Mouse (Mus musculus): ENCODE measurements around the gene Pik3cb. TPM values are rescaled to one million over a fixed set of nuclear protein-coding genes. Genes with fewer than 3 reads are reported as not detected.

Gene Pik3cb
- total RNA-seq, 2 experiments from 2014 or later, result 8.6 to 15.5 TPM

DNA sequence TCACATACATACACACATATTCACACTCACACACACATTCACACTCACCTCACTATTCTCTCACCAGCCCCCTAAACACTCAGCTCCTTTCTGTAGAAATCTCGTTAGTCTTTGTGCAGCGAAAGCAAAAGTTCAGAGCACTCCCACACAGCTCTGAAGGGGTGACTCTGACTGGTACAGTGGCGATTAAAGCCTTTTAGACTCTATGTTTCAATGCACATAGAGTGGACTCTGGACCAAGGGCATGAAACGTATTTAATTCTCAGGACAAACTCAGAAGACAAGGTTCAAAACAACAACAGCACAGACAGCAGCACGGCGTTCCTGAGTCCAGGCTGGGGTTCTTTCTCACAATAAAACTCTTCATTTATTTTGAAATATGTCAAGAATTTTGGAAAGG is 122.7 kb downstream of the Pik3cb start:
- no peak for ATAC-seq (replicated peaks; ENCODE audit: low FRiP score, poor library complexity, severe bottlenecking)

DNA sequence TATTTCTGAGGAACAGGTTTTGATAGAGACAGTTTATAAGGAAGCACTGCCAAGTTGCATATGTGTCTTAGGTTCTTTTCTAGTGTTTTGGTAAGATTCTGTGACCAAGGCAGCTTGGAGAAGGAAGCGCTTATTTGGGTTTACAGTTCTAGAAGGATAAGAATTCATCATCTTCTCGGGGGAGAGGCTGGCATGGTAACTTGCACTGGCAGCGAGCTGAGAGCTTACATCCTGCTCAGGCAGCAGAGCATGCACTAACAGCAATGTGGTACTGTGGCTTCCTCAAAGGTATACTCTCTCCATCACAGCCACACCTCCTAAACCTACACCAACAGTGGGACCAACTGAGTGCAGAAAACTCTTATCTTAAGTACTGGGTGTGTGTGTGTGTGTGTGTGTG is 123.7 kb downstream of the Pik3cb start:
- no peak for ATAC-seq (replicated peaks; ENCODE audit: low FRiP score, poor library complexity, severe bottlenecking)

DNA sequence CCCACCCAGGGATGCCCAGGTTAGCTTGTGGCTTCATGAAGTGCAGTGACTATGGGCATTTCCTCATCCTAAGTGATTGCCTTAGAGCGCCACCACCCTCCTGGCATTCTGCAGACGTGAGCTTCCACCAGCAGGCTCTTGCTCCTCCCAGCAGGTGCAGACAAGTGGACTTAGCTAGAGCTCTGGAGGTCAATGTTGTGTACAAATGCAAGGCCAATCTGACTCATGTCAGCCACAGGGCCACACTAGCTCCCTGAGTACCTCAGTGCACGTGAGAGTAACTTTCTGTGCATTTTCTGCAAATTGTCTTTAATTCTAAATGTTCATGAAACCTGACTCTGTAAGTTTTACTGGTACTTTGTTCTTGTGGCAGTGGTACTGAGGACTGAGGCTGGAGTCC is 124.1 kb downstream of the Pik3cb start:
- no peak for ATAC-seq (replicated peaks; ENCODE audit: low FRiP score, poor library complexity, severe bottlenecking)

DNA sequence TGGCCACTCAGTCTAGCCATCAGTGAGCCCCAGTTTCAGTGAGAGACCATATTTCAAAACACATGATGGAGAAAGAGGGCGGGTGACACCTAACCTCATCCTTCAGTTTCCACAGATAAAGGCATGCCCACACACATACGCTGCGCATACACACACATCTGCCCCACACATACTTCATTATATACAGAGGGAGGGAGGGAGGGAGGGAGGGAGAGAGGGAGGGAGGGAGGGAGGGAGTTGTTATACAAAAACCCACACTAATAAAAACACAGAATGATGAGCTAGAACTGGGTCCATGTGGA is 130.6 kb downstream of the Pik3cb start:
- no peak for ATAC-seq (replicated peaks; ENCODE audit: low FRiP score, poor library complexity, severe bottlenecking)

DNA sequence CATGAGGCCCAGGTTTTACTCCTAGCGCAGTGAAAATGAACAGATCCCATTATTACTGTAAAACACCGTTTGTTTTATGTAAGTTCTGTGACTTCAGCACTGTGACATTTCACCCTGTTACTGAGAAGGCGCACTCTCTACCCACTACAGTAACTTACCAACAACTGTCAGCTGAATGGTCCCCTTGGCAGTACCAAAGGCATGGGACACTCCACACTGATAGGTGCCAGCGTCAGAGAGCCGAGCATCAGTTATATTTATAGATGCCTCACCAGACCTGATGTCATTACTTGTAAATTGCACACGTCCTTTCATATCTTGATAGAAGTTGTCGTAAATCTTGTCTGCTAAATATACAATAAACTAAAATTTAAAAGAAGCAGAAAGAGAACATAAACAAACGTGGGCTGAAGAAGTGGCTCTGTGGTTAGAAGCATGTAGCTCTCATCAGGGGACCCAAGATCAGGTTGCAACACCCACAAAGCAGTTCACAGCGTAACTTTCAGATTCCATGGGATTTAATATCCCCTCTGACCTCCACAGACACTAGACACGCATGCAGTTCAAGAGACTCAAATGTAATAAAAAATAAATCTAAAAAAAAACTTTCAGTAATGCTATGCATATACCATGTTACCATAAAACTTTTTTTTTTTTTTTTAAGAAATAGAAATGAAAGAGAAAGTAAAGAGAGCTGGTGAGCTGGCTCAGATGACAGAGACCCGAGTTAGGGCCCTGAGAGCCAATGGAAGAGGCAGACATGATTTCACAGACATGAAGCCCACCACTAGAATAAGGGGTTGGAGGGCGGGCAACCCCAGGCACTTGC is 131.1 kb downstream of the Pik3cb start:
- ATAC-seq (replicated peaks; ENCODE audit: low FRiP score, poor library complexity, severe bottlenecking), result no peak

DNA sequence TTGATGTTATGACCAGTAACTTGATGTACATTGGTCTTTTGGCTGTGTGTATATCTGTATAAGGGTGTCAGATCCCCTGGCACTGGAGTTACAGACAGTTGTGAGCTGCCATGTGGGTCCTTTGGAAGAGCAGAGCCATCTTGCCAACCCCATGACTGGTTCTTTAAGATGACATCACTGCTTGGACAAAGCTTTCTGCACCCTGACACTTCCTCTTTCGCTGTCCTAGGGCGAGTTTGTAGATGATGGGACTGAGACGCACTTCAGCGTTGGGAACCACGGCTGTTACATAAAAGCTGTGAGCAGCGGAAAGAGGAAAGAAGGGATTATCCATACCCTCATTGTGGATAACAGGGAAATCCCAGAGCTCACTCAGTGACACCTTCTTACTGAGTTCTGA is 139.1 kb downstream of the Pik3cb start:
- no peak for ATAC-seq (replicated peaks; ENCODE audit: low FRiP score, poor library complexity, severe bottlenecking)

DNA sequence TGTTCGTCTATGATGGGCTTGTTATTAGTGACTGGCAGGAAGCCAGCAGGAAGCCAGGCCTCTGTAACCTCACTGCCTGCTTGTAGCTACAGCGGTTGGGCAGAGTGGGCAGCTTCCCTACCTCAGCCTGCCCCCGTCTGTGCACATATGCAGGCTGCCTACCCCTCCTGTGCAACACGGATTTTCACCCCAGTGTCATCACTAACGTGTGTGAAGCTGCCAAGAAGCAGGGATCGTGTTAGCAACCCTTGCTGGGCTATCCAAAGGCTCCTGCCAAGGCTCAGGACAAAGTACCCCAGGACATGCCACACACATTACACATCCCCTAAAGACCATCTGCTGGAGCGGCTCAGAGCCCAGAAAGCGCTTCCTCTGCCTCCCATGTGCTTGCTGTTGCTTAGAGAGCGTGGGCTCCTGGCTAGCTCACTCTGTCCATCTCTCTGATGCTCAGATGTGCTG is 140.5 kb downstream of the Pik3cb start:
- no peak for ATAC-seq (replicated peaks; ENCODE audit: low FRiP score, poor library complexity, severe bottlenecking)

DNA sequence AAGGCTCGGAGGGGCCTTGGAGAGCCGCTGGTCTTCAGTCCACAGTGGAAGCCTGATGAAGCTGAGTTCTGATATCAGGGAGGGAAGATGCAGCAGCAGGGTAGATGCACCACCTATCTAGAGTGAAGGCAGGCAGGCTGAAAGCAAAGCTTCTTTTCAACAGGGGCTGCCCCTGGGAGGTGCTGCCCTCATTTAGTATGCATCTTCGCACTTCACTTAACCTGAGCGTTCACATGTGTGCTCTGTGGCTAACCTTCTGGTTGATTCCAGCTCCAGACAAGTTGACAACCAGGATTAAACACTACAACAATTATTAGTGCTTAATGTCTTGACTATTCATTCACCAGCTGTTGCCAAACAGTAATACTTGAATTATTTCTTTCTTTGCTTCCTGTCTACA is 146.3 kb downstream of the Pik3cb start:
- ATAC-seq (replicated peaks; ENCODE audit: low FRiP score, poor library complexity, severe bottlenecking), result no peak

DNA sequence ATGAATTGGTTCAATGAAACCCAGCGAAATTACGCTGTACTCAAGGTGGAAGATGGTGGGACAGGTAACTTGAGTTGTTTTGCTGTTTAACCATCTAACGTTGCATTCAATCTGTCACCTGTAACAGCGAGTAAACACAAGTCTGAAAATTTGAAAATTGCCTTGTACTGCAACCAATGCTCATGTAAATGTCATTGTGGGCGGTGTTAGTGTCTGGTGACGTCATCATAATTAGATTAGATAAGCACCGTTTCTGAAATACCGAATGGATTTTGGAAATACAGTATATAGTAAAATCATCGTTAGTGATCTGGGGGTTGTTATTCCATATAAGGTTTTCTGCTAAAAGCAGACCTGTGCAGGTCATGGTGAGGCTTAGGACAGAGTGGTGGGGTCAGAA is 153.3 kb downstream of the Pik3cb start:
- ATAC-seq (replicated peaks; ENCODE audit: low FRiP score, poor library complexity, severe bottlenecking), result no peak

Other genes with a start within 250 kb of the Pik3cb start
- gene 7420426K07Rik, start 237.5 kb downstream of the Pik3cb start, total RNA-seq (2015; ENCODE audit: low replicate concordance), result not detected in 2 replicates
- not detected in 2 replicates for gene 7420426K07Rik, start 237.5 kb downstream of the Pik3cb start, total RNA-seq (2017; ENCODE audit: low replicate concordance)
- not detected in 2 replicates for gene Foxl2, start 185.3 kb downstream of the Pik3cb start, total RNA-seq (2015; ENCODE audit: low replicate concordance)
- not detected in 2 replicates for gene Foxl2, start 185.3 kb downstream of the Pik3cb start, total RNA-seq (2017; ENCODE audit: low replicate concordance)
- gene Faim, start 154.2 kb downstream of the Pik3cb start, total RNA-seq (2015; ENCODE audit: low replicate concordance), result 4.2 and 7.2 TPM in 2 replicates
- gene Faim, start 154.2 kb downstream of the Pik3cb start, total RNA-seq (2017; ENCODE audit: low replicate concordance), result 3.3 and 10.4 TPM in 2 replicates
- not detected in 2 replicates for gene Gm1123, start 104.9 kb downstream of the Pik3cb start, total RNA-seq (2015; ENCODE audit: low replicate concordance)
- gene Gm1123, start 104.9 kb downstream of the Pik3cb start, total RNA-seq (2017; ENCODE audit: low replicate concordance), result not detected in 2 replicates
- gene Faiml, start 96.6 kb upstream of the Pik3cb start, total RNA-seq (2015; ENCODE audit: low replicate concordance), result not detected in 2 replicates
- not detected in 2 replicates for gene Faiml, start 96.6 kb upstream of the Pik3cb start, total RNA-seq (2017; ENCODE audit: low replicate concordance)
- gene Cep70, start 102.7 kb upstream of the Pik3cb start, total RNA-seq (2015; ENCODE audit: low replicate concordance), result 128 and 183 TPM in 2 replicates
- gene Cep70, start 102.7 kb upstream of the Pik3cb start, total RNA-seq (2017; ENCODE audit: low replicate concordance), result 189 and 248 TPM in 2 replicates
- gene Esyt3, start 217.9 kb upstream of the Pik3cb start, total RNA-seq (2015; ENCODE audit: low replicate concordance), result not detected in 2 replicates
- gene Esyt3, start 217.9 kb upstream of the Pik3cb start, total RNA-seq (2017; ENCODE audit: low replicate concordance), result not detected in 2 replicates